ENCODE assay signal across 37 mouse cellular contexts in genomic region chr16:94010633-94011032, GRCm38 (mm10). TPM values are rescaled to one million over a fixed set of nuclear protein-coding genes. Genes with fewer than 3 reads are reported as not detected.
DNase-seq lines count a peak whose midpoint lies in the region; ATAC-seq and TF ChIP-seq lines count a peak whose summit lies in the region.
"Had no signal": no experiment of that assay in that cellular context is flagged by ENCODE, and none has a peak within 500 bp of the region (broad histone marks: within the 10 kb centered on the region; RNA-seq: fewer than 3 reads in every experiment).

No protein-coding gene starts in this region.

- 76% methylated on average over 3 of the region's 3 CpGs for WGBS in intestine, embryonic 16.5 days

- H3K4me1 ChIP-seq in testis, adult 2 months (ENCODE audit: control insufficient read depth, insufficient read depth, low read length) = peaks cover 8% of the 10 kb centered on the region
- H3K4me1 ChIP-seq in intestine, embryonic 16.5 days (ENCODE audit: control insufficient read depth, insufficient read depth, low read length) = peaks cover 25% of the 10 kb centered on the region
- H3K4me1 ChIP-seq: heart, embryonic 15.5 days had no signal

- no peak for DNase-seq in testis, postnatal 10 days (ENCODE audit: low spot score)
- DNase-seq in ES-CJ7 (ENCODE audit: low read depth, low spot score) = peak; percentile 89
- DNase-seq in ZHBTc4 (ENCODE audit: low read depth, low spot score) = peak; percentile 97
- peak; percentile 41 for DNase-seq in testis, postnatal 14 days (ENCODE audit: low spot score)
- DNase-seq in gastrocnemius, adult 2 months = no peak
- DNase-seq in thymus, postnatal 4 days = no peak
- DNase-seq: adrenal gland, postnatal 25 days; cerebellum, adult 11-12 months; cerebellum, adult 9-11 months; gastrocnemius, postnatal 25 days; heart, adult 11 months; heart, postnatal 36 days; kidney, adult 8-10 months; layer of hippocampus, postnatal 36 days; left cerebral cortex, postnatal 4 days; liver; lung, adult 2 months; lung, postnatal 10 days; right cerebral cortex, postnatal 25 days; thymus, adult 2 months had no signal

- ATAC-seq in intestine, embryonic 16.5 days = no peak
- ATAC-seq: intestine, embryonic 15.5 days; midbrain, embryonic 16.5 days had no signal

- H3K27ac ChIP-seq in testis, adult 2 months (ENCODE audit: control insufficient read depth, insufficient read depth, low read depth, low read length) = no peak overlapping the region
- H3K27ac ChIP-seq in gastrocnemius, adult 2 months = no peak overlapping the region
- no peak overlapping the region for H3K27ac ChIP-seq in intestine, embryonic 16.5 days (ENCODE audit: low read length)
- H3K27ac ChIP-seq: forebrain, embryonic 12.5 days; heart, embryonic 10.5 days; heart, embryonic 15.5 days; hindbrain, embryonic 12.5 days; hindbrain, postnatal 0 days; intestine, embryonic 15.5 days; kidney, postnatal 0 days; liver, embryonic 14.5 days; neural tube, embryonic 12.5 days; stomach, embryonic 15.5 days had no signal

- TF ChIP-seq POLR2A in testis, adult 2 months (IDR thresholded peaks at IDR 0.05; ENCODE audit: control insufficient read depth, low read depth, low read length) = no peak

- no peak for TF ChIP-seq CTCF in testis, adult 2 months (IDR thresholded peaks at IDR 0.05; ENCODE audit: control insufficient read depth, insufficient read depth, insufficient replicate concordance, low read depth, low read length)
- no peak for TF ChIP-seq CTCF in gastrocnemius, adult 2 months (IDR thresholded peaks at IDR 0.05)

- H3K27me3 ChIP-seq in testis, adult 2 months (ENCODE audit: control insufficient read depth, insufficient read depth, low read length) = no peaks in the 10 kb centered on the region
- H3K27me3 ChIP-seq in intestine, embryonic 16.5 days (replicated peaks; ENCODE audit: control insufficient read depth, insufficient read depth, low read length) = no peaks in the 10 kb centered on the region
- H3K27me3 ChIP-seq: forebrain, embryonic 12.5 days; hindbrain, embryonic 12.5 days; intestine, embryonic 15.5 days; neural tube, embryonic 12.5 days; stomach, embryonic 15.5 days had no signal

- intact Hi-C loops in gastrocnemius, adult 2 months (cut with DNase I) = no loop called here

- no peak overlapping the region for H3K4me2 ChIP-seq in intestine, embryonic 16.5 days (ENCODE audit: low read depth, low read length)
- H3K4me2 ChIP-seq: forebrain, embryonic 12.5 days; heart, embryonic 15.5 days; hindbrain, embryonic 12.5 days; intestine, embryonic 15.5 days; neural tube, embryonic 12.5 days; stomach, embryonic 15.5 days had no signal

- peak overlapping the region; percentile 27; the same call in 1 of the 2 replicates for H3K4me3 ChIP-seq in testis, adult 2 months (ENCODE audit: control insufficient read depth, low read depth, low read length)
- no peak overlapping the region for H3K4me3 ChIP-seq in gastrocnemius, adult 2 months
- no peak overlapping the region for H3K4me3 ChIP-seq in intestine, embryonic 16.5 days (ENCODE audit: low read length)
- H3K4me3 ChIP-seq: forebrain, embryonic 12.5 days; heart, embryonic 10.5 days; heart, embryonic 15.5 days; hindbrain, embryonic 12.5 days; intestine, embryonic 15.5 days; myocyte; neural tube, embryonic 12.5 days; stomach, embryonic 15.5 days had no signal

- H3K36me3 ChIP-seq in testis, adult 2 months (ENCODE audit: control insufficient read depth, insufficient read depth, low read length) = no peaks in the 10 kb centered on the region
- H3K36me3 ChIP-seq in intestine, embryonic 16.5 days (ENCODE audit: control insufficient read depth, insufficient read depth, low read length) = no peaks in the 10 kb centered on the region
- H3K36me3 ChIP-seq: forebrain, embryonic 12.5 days; heart, embryonic 10.5 days; heart, embryonic 15.5 days; hindbrain, embryonic 12.5 days; intestine, embryonic 15.5 days; neural tube, embryonic 12.5 days; stomach, embryonic 15.5 days had no signal

- no peaks in the 10 kb centered on the region for H3K9me3 ChIP-seq in intestine, embryonic 16.5 days (ENCODE audit: control insufficient read depth, low read length)
- H3K9me3 ChIP-seq: forebrain, embryonic 12.5 days; heart, embryonic 10.5 days; heart, embryonic 15.5 days; hindbrain, embryonic 12.5 days; intestine, embryonic 15.5 days; neural tube, embryonic 12.5 days; stomach, embryonic 15.5 days had no signal

- H3K9ac ChIP-seq in intestine, embryonic 16.5 days (ENCODE audit: low read depth, low read length) = no peak overlapping the region
- H3K9ac ChIP-seq: forebrain, embryonic 12.5 days; heart, embryonic 15.5 days; hindbrain, embryonic 12.5 days; intestine, embryonic 15.5 days; liver, embryonic 14.5 days; neural tube, embryonic 12.5 days; stomach, embryonic 15.5 days had no signal

RNA-seq across cellular contexts. Expression of gene Cldn14, which starts 2.0 kb away (rescaled TPM):
- polyA plus RNA-seq in testis, adult 2 months (2012; rRNA removed) = 1.0 and 2.3 TPM in 2 replicates
- not detected for total RNA-seq in gastrocnemius, adult 2 months (2021)
- polyA plus RNA-seq in intestine, embryonic 16.5 days (2015; fragmentation: Nextera tagmentation; extraction: Ambion mirVana) = 0.58 and 0.61 TPM in 2 replicates
- total RNA-seq: adrenal gland, adult 18-20 months; adrenal gland, postnatal 25 days; common myeloid progenitor, adult 5-6 weeks; gastrocnemius, postnatal 25 days; heart, postnatal 36 days; hindbrain, postnatal 0 days; left cerebral cortex, postnatal 4 days had no signal
- polyA plus RNA-seq: C2C12; forebrain, embryonic 12.5 days; heart, embryonic 10.5 days; heart, embryonic 15.5 days; midbrain, embryonic 16.5 days had no signal

Comparison
In these comparisons a context has a peak if more than half of its experiments do, and no peak if none do; other contexts are left out.
1. DNase-seq: peak in ES-CJ7 (single experiment), ZHBTc4 (single experiment) and testis, postnatal 14 days (single experiment); none in testis, postnatal 10 days (single experiment), gastrocnemius, adult 2 months (single experiment) and thymus, postnatal 4 days (single experiment).